Mouse (Mus musculus): ENCODE results near the gene Cldn19. TPM values are rescaled to one million over a fixed set of nuclear protein-coding genes. Genes with fewer than 3 reads are reported as not detected.

Gene Cldn19
- polyA plus RNA-seq, 1 experiment from 2014 or later: not detected

DNA sequence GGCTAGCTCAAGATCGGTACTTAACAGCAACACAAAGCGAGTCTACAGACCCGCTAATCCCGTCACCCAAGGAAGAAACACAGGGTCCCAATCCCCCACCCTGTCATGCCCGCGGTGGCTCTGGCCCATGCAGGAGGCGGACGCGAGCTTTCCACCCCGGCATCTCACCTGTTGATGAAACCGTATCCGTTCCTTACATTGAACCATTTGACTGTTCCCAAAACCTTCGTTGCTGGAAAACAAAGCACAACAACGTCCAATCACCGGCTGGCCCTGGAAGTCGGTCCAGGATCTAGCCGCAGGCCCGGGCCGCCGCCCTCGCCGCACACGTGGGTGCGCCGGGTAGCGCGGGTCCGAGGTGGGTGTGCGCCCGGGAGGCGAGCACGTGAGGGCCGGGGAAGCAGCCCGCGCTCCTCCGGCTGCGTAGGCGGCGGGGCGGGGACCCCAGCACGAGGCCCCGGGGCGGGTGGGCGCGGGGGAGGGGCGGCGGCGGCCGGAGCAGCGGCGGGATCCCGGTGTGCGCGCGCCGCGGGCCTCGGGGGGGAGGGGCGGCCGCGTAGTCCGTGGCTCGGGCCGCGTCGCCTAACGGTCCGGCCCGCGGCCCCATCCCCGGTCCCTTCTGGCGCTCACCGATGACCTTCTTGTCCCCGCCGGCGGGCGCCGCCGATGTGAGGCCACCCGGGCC, 38.5 kb downstream of the Cldn19 start:
- Histone ChIP-seq H3K4me2 (replicated peaks; ENCODE audit: low read depth, low read length) (peak overlapping the region; percentile 96), H3K27ac (ENCODE audit: low read length) (peak overlapping the region; percentile 74), H3K4me1 (ENCODE audit: insufficient read depth, low read depth, low read length) (no peaks in the 10 kb centered on the region), H3K36me3 (ENCODE audit: insufficient read depth, low read length) (no peaks in the 10 kb centered on the region), H3K9ac (replicated peaks; ENCODE audit: low read depth) (peak overlapping the region; percentile 60), H3K27me3 (replicated peaks; ENCODE audit: insufficient read depth, low read length) (no peaks in the 10 kb centered on the region), H3K9me3 (ENCODE audit: low read length) (no peaks in the 10 kb centered on the region), H3K4me3 (ENCODE audit: low read depth, low read length) (peak overlapping the region; percentile 87)
- DNase-seq (ENCODE audit: low spot score): peak; percentile 30
- TF ChIP-seq EP300 (IDR thresholded peaks at IDR 0.05) (no peak), CTCF (IDR thresholded peaks at IDR 0.05) (no peak)
- peak; percentile 25 for ATAC-seq
- WGBS: under 1% methylated on average over 32 of the region's 80 CpGs

DNA sequence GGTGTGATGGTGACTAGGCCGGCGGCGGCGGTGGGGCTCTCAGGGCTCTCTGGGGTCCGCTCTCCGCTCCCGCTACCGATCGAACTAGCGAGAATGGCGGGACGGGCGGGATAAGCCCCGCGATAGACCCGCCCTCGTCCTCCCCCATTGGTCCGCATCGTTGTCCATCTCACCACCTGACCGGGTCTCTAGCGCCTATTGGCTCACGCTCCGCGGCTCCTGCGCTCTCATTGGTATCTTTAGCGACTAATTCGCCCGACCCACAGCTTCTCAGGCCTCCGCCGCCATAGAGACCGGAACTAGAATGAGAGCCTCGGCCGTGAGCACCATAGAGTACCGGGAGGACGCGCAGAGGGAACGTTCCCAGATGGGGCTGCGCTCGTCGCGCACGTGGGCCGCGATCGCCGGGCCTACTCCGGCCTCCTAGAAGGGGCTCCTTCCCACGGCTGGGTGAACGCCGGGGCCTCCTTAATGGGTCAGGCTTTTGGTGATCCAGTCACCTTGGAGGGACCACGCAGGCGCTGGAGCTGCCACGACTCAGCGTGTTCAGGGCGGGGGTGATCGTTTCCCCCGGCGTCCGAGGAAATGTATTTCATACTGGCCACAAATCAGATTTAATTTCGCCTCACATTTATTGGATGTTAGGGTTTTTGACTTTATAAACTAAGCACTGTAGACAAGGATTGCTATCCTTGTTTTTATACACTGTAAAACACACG, 39.4 kb downstream of the Cldn19 start, which contains the start of gene Ybx1:
Ybx1 (minus strand) TSS at position 190 of the 719 bp plus-strand sequence.
- Histone ChIP-seq H3K9ac (replicated peaks; ENCODE audit: low read depth) (peak within 1 kb of the TSS; percentile 60), H3K9me3 (ENCODE audit: low read length) (no peaks in the 10 kb centered on the region), H3K4me2 (replicated peaks; ENCODE audit: low read depth, low read length) (peak within 1 kb of the TSS; percentile 96), H3K27ac (ENCODE audit: low read length) (peak within 1 kb of the TSS; percentile 82), H3K27me3 (replicated peaks; ENCODE audit: insufficient read depth, low read length) (no peaks in the 10 kb centered on the region), H3K36me3 (ENCODE audit: insufficient read depth, low read length) (no peaks in the 10 kb centered on the region), H3K4me1 (ENCODE audit: insufficient read depth, low read depth, low read length) (no peaks in the 10 kb centered on the region), H3K4me3 (ENCODE audit: low read depth, low read length) (peak within 1 kb of the TSS; percentile 87)
- 1% methylated on average over 60 of the region's 61 CpGs for WGBS
- TF ChIP-seq CTCF (IDR thresholded peaks at IDR 0.05) (no peak), EP300 (IDR thresholded peaks at IDR 0.05) (no peak)
- DNase-seq (ENCODE audit: low spot score) (peak; percentile 99), ATAC-seq (peak; percentile 99)

DNA sequence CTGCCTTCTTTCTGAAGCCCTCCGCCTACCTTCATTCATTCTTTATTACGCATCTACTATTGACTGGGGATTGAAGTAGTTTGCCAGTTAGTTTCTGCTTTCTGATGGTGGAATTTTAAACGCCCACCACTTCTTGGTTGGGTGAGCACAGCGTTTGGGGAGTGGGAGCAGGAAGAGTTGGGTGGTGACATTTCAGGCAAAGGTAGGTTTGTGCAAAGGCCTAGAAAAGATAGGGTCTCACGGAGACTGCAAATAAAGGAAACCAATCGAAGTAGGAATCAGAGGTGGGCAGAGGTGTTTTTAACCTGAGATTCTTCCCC, 39.9 kb downstream of the Cldn19 start:
- H3K9ac ChIP-seq (replicated peaks; ENCODE audit: low read depth): peak overlapping the region; percentile 45
- peak overlapping the region; percentile 87 for H3K4me3 ChIP-seq (ENCODE audit: low read depth, low read length)
- H3K4me1 ChIP-seq (ENCODE audit: insufficient read depth, low read depth, low read length): no peaks in the 10 kb centered on the region
- H3K36me3 ChIP-seq (ENCODE audit: insufficient read depth, low read length): no peaks in the 10 kb centered on the region
- H3K27ac ChIP-seq (ENCODE audit: low read length): peak overlapping the region; percentile 82; the same call in 1 of the 2 replicates
- no peak for TF ChIP-seq EP300 (IDR thresholded peaks at IDR 0.05)
- TF ChIP-seq CTCF (IDR thresholded peaks at IDR 0.05): no peak
- no peaks in the 10 kb centered on the region for H3K9me3 ChIP-seq (ENCODE audit: low read length)
- ATAC-seq: no peak
- DNase-seq (ENCODE audit: low spot score): no peak
- peak overlapping the region; percentile 96 for H3K4me2 ChIP-seq (replicated peaks; ENCODE audit: low read depth, low read length)
- H3K27me3 ChIP-seq (replicated peaks; ENCODE audit: insufficient read depth, low read length): no peaks in the 10 kb centered on the region
- 6% methylated on average over 6 of the region's 6 CpGs for WGBS

DNA sequence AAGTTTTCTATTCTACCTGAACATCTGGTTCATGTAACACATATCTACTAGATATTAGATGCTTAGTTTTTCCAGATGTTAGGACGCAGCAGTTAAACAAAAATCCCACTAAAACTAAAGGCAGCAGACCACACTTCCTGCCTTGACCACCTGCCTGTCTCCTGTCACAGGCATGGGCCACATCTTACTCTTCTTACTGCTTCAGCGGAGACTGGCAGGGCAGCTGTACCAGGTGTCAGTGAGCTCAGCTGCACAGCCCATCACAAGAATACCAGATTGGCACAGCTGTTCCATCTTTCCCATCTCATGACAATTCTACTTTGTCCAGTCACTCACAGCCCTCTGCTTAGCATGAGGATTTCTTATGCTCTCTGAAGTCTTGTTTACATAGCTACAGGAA, 42.1 kb downstream of the Cldn19 start:
- WGBS: 67% methylated on average over 2 of the region's 2 CpGs
- Histone ChIP-seq H3K4me2 (replicated peaks; ENCODE audit: low read depth, low read length) (no peak overlapping the region), H3K36me3 (ENCODE audit: insufficient read depth, low read length) (no peaks in the 10 kb centered on the region), H3K27ac (ENCODE audit: low read length) (no peak overlapping the region), H3K27me3 (replicated peaks; ENCODE audit: insufficient read depth, low read length) (no peaks in the 10 kb centered on the region), H3K4me3 (ENCODE audit: low read depth, low read length) (no peak overlapping the region), H3K9ac (replicated peaks; ENCODE audit: low read depth) (no peak overlapping the region), H3K4me1 (ENCODE audit: insufficient read depth, low read depth, low read length) (no peaks in the 10 kb centered on the region), H3K9me3 (ENCODE audit: low read length) (no peaks in the 10 kb centered on the region)
- no peak for DNase-seq (ENCODE audit: low spot score)
- no peak for ATAC-seq
- TF ChIP-seq CTCF (IDR thresholded peaks at IDR 0.05) (no peak), EP300 (IDR thresholded peaks at IDR 0.05) (no peak)

DNA sequence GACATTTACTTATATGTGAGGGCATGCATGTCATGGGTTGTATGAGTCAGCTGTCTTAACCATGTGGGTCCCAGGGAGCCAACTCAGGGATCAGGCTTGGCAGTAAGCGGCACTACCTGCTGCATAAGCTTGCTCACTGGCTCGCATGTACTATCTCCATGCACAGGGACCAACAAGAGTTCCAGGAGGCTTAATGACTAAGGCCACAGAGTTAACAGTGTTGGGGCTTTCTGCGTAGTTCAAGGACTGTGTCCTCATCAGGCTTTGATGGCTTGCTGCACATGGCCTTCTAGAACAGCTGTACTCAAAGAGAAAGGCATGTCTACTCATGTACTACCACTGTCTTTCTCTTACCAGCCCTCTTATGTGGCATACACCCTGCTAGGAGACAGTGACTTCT, 45.5 kb downstream of the Cldn19 start:
- H3K36me3 ChIP-seq (ENCODE audit: insufficient read depth, low read length): no peaks in the 10 kb centered on the region
- H3K27me3 ChIP-seq (replicated peaks; ENCODE audit: insufficient read depth, low read length): no peaks in the 10 kb centered on the region
- DNase-seq (ENCODE audit: low spot score) (no peak), ATAC-seq (no peak)
- H3K4me3 ChIP-seq (ENCODE audit: low read depth, low read length): no peak overlapping the region
- no peak overlapping the region for H3K9ac ChIP-seq (replicated peaks; ENCODE audit: low read depth)
- no peak overlapping the region for H3K27ac ChIP-seq (ENCODE audit: low read length)
- H3K9me3 ChIP-seq (ENCODE audit: low read length): no peaks in the 10 kb centered on the region
- H3K4me1 ChIP-seq (ENCODE audit: insufficient read depth, low read depth, low read length): no peaks in the 10 kb centered on the region
- 94% methylated on average over 3 of the region's 3 CpGs for WGBS
- TF ChIP-seq EP300 (IDR thresholded peaks at IDR 0.05) (no peak), CTCF (IDR thresholded peaks at IDR 0.05) (no peak)
- no peak overlapping the region for H3K4me2 ChIP-seq (replicated peaks; ENCODE audit: low read depth, low read length)

DNA sequence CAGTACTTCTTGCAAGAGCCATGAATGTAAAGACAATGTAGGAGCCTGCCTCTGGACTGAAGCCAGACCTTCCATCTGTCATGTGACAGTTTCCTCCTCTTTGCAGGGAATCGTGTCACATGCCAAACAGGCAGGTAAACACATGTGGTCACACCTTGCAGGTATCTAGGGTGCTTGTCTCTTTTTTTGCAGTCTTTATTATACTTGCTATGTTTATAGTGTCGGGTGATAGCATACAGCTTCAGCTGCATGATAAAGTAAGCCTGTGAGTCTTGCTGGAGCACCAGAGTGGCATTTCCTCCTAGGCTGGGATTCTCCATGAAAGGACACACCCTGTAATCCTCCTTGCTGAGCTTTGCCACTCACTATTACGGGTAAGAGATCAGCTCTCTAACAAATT, 46.6 kb downstream of the Cldn19 start:
- no peaks in the 10 kb centered on the region for H3K36me3 ChIP-seq (ENCODE audit: insufficient read depth, low read length)
- no peak for TF ChIP-seq EP300 (IDR thresholded peaks at IDR 0.05)
- no peak for TF ChIP-seq CTCF (IDR thresholded peaks at IDR 0.05)
- WGBS: 62% methylated on average over 3 of the region's 3 CpGs

More for the DNA sequence above, 46.6 kb downstream of the Cldn19 start:
- no peak overlapping the region for H3K9ac ChIP-seq (replicated peaks; ENCODE audit: low read depth)
- no peak overlapping the region for H3K4me2 ChIP-seq (replicated peaks; ENCODE audit: low read depth, low read length)
- no peak overlapping the region for H3K4me3 ChIP-seq (ENCODE audit: low read depth, low read length)
- H3K9me3 ChIP-seq (ENCODE audit: low read length): no peaks in the 10 kb centered on the region
- DNase-seq (ENCODE audit: low spot score) (no peak), ATAC-seq (no peak)
- H3K27ac ChIP-seq (ENCODE audit: low read length): no peak overlapping the region
- H3K27me3 ChIP-seq (replicated peaks; ENCODE audit: insufficient read depth, low read length): no peaks in the 10 kb centered on the region
- no peaks in the 10 kb centered on the region for H3K4me1 ChIP-seq (ENCODE audit: insufficient read depth, low read depth, low read length)

Measured in lung, postnatal 0 days (tissue).